Mouse (Mus musculus) liver, embryonic 15.5 days (tissue): ENCODE results near the gene Rbm24. TPM values are rescaled to one million over a fixed set of nuclear protein-coding genes. Genes with fewer than 3 reads are reported as not detected.

Source experiments
- polyA plus RNA-seq: library from polyadenylated mRNA; unstranded; fragments of >200 nt; fragmentation: Nextera tagmentation; extraction: Ambion mirVana; gene quantifications from 2 replicates; pipeline ENCODE4 v1.2.1, GENCODE M21; 2015

The Rbm24 gene
- polyA plus RNA-seq, 1 experiment from 2014 or later, result 0.33 TPM

Other genes starting within 250 kb of the Rbm24 start
- 0.08 TPM in 1 of 2 replicates, not detected in the other for gene Stmnd1, start 144.7 kb upstream of the Rbm24 start, polyA plus RNA-seq
- 1.2 and 2.0 TPM in 2 replicates for gene Cap2, start 83.4 kb downstream of the Rbm24 start, polyA plus RNA-seq